Mouse (Mus musculus): ENCODE data around the gene Dbf4.

Gene Dbf4

GRCm38 (mm10) chr5:8366771-8367613 lies 55.5 kb downstream of the Dbf4 start:
- DNase-seq (ENCODE audit: low spot score), result no peak

- DNase-seq (ENCODE audit: low spot score), result no peak
Measured at GRCm38 (mm10) chr5:8362361-8362760, 60.2 kb downstream of the Dbf4 start.

- DNase-seq (ENCODE audit: low spot score), result no peak
Measured at GRCm38 (mm10) chr5:8357677-8358076, 64.8 kb downstream of the Dbf4 start.

GRCm38 (mm10) chr5:8356885-8357651 lies 65.4 kb downstream of the Dbf4 start:
- no peak for DNase-seq (ENCODE audit: low spot score)

GRCm38 (mm10) chr5:8356326-8356725 lies 66.2 kb downstream of the Dbf4 start:
- DNase-seq (ENCODE audit: low spot score), result no peak

GRCm38 (mm10) chr5:8349557-8349956 lies 73.0 kb downstream of the Dbf4 start:
- DNase-seq (ENCODE audit: low spot score), result no peak

All from ovary, postnatal 10 days (tissue).